Mouse (Mus musculus): ENCODE data around the gene Acaa1a. TPM values are rescaled to one million over a fixed set of nuclear protein-coding genes. Genes with fewer than 3 reads are reported as not detected.

Gene Acaa1a
- polyA plus RNA-seq, 1 experiment from 2014 or later, result 119 TPM

GRCm38 (mm10) chr9:119320946-119321345, 18.5 kb upstream of the Acaa1a start:
- Histone ChIP-seq H3K27me3 (replicated peaks; ENCODE audit: control insufficient read depth, insufficient read depth, low read length) (no peaks in the 10 kb centered on the region), H3K27ac (ENCODE audit: low read length) (no peak overlapping the region), H3K4me3 (replicated peaks; ENCODE audit: low read length) (peak overlapping the region; percentile 69), H3K9ac (replicated peaks; ENCODE audit: low read depth, low read length) (peak overlapping the region; percentile 68), H3K4me1 (replicated peaks; ENCODE audit: control insufficient read depth, insufficient read depth, low read length) (peaks cover 19% of the 10 kb centered on the region), H3K36me3 (ENCODE audit: control insufficient read depth, insufficient read depth) (no peaks in the 10 kb centered on the region), H3K4me2 (ENCODE audit: low read length) (peak overlapping the region; percentile 62), H3K9me3 (ENCODE audit: control insufficient read depth, low read length) (no peaks in the 10 kb centered on the region)
- WGBS, result 6% methylated on average over 7 of the region's 7 CpGs
- ATAC-seq, result no peak

- Histone ChIP-seq H3K9me3 (ENCODE audit: control insufficient read depth, low read length) (no peaks in the 10 kb centered on the region), H3K27ac (ENCODE audit: low read length) (peak overlapping the region; percentile 95), H3K27me3 (replicated peaks; ENCODE audit: control insufficient read depth, insufficient read depth, low read length) (no peaks in the 10 kb centered on the region), H3K4me3 (replicated peaks; ENCODE audit: low read length) (peak overlapping the region; percentile 69), H3K4me1 (replicated peaks; ENCODE audit: control insufficient read depth, insufficient read depth, low read length) (peaks cover 19% of the 10 kb centered on the region), H3K4me2 (ENCODE audit: low read length) (peak overlapping the region; percentile 62), H3K36me3 (ENCODE audit: control insufficient read depth, insufficient read depth) (no peaks in the 10 kb centered on the region), H3K9ac (replicated peaks; ENCODE audit: low read depth, low read length) (peak overlapping the region; percentile 68)
- under 1% methylated on average over 48 of the region's 59 CpGs for WGBS
- ATAC-seq, result peak; percentile 14
Observed at GRCm38 (mm10) chr9:119321392-119322229, 17.9 kb upstream of the Acaa1a start.

GRCm38 (mm10) chr9:119322289-119323259, 16.9 kb upstream of the Acaa1a start, which contains the start of gene Oxsr1:
TSS of gene Oxsr1 (minus strand) at chr9:119322427.
- Histone ChIP-seq H3K4me1 (replicated peaks; ENCODE audit: control insufficient read depth, insufficient read depth, low read length) (peaks cover 19% of the 10 kb centered on the region), H3K36me3 (ENCODE audit: control insufficient read depth, insufficient read depth) (no peaks in the 10 kb centered on the region), H3K27me3 (replicated peaks; ENCODE audit: control insufficient read depth, insufficient read depth, low read length) (no peaks in the 10 kb centered on the region), H3K4me2 (ENCODE audit: low read length) (peak within 1 kb of the TSS; percentile 72), H3K27ac (ENCODE audit: low read length) (peak within 1 kb of the TSS; percentile 95), H3K9ac (replicated peaks; ENCODE audit: low read depth, low read length) (peak within 1 kb of the TSS; percentile 68), H3K9me3 (ENCODE audit: control insufficient read depth, low read length) (no peaks in the 10 kb centered on the region), H3K4me3 (replicated peaks; ENCODE audit: low read length) (peak within 1 kb of the TSS; percentile 69)
- under 1% methylated on average over 76 of the region's 76 CpGs for WGBS
- ATAC-seq, result peak; percentile 98

GRCm38 (mm10) chr9:119323260-119323645, 16.2 kb upstream of the Acaa1a start:
- peaks cover 19% of the 10 kb centered on the region for H3K4me1 ChIP-seq (replicated peaks; ENCODE audit: control insufficient read depth, insufficient read depth, low read length)
- peak overlapping the region; percentile 68 for H3K9ac ChIP-seq (replicated peaks; ENCODE audit: low read depth, low read length)
- H3K36me3 ChIP-seq (ENCODE audit: control insufficient read depth, insufficient read depth), result no peaks in the 10 kb centered on the region
- H3K27me3 ChIP-seq (replicated peaks; ENCODE audit: control insufficient read depth, insufficient read depth, low read length), result no peaks in the 10 kb centered on the region
- H3K4me2 ChIP-seq (ENCODE audit: low read length), result peak overlapping the region; percentile 72
- H3K27ac ChIP-seq (ENCODE audit: low read length), result peak overlapping the region; percentile 95
- ATAC-seq, result no peak
- no peaks in the 10 kb centered on the region for H3K9me3 ChIP-seq (ENCODE audit: control insufficient read depth, low read length)
- WGBS, result 2% methylated on average over 9 of the region's 9 CpGs
- H3K4me3 ChIP-seq (replicated peaks; ENCODE audit: low read length), result peak overlapping the region; percentile 69

- WGBS, result 69% methylated on average over 1 of the region's 1 CpGs
- no peak for ATAC-seq
Observed at GRCm38 (mm10) chr9:119324130-119324529, 15.3 kb upstream of the Acaa1a start.

GRCm38 (mm10) chr9:119328488-119328887, 11.0 kb upstream of the Acaa1a start:
- Histone ChIP-seq H3K9me3 (ENCODE audit: control insufficient read depth, low read length) (no peaks in the 10 kb centered on the region), H3K27ac (ENCODE audit: low read length) (no peak overlapping the region), H3K27me3 (replicated peaks; ENCODE audit: control insufficient read depth, insufficient read depth, low read length) (no peaks in the 10 kb centered on the region), H3K36me3 (ENCODE audit: control insufficient read depth, insufficient read depth) (no peaks in the 10 kb centered on the region), H3K4me3 (replicated peaks; ENCODE audit: low read length) (no peak overlapping the region), H3K4me1 (replicated peaks; ENCODE audit: control insufficient read depth, insufficient read depth, low read length) (no peaks in the 10 kb centered on the region; the same call in 1 of the 2 replicates), H3K9ac (replicated peaks; ENCODE audit: low read depth, low read length) (no peak overlapping the region), H3K4me2 (ENCODE audit: low read length) (no peak overlapping the region)
- no peak for ATAC-seq
- WGBS, result 81% methylated on average over 3 of the region's 3 CpGs

More at GRCm38 (mm10) chr9:119324130-119324529, 15.3 kb upstream of the Acaa1a start:
- H3K9me3 ChIP-seq (ENCODE audit: control insufficient read depth, low read length), result no peaks in the 10 kb centered on the region
- H3K36me3 ChIP-seq (ENCODE audit: control insufficient read depth, insufficient read depth), result no peaks in the 10 kb centered on the region
- no peak overlapping the region for H3K9ac ChIP-seq (replicated peaks; ENCODE audit: low read depth, low read length)
- H3K4me2 ChIP-seq (ENCODE audit: low read length), result no peak overlapping the region
- peaks cover 19% of the 10 kb centered on the region for H3K4me1 ChIP-seq (replicated peaks; ENCODE audit: control insufficient read depth, insufficient read depth, low read length)
- H3K4me3 ChIP-seq (replicated peaks; ENCODE audit: low read length), result no peak overlapping the region
- no peak overlapping the region for H3K27ac ChIP-seq (ENCODE audit: low read length)
- H3K27me3 ChIP-seq (replicated peaks; ENCODE audit: control insufficient read depth, insufficient read depth, low read length), result no peaks in the 10 kb centered on the region

GRCm38 (mm10) chr9:119330186-119330963, 9.1 kb upstream of the Acaa1a start:
- Histone ChIP-seq H3K4me2 (ENCODE audit: low read length) (no peak overlapping the region), H3K36me3 (ENCODE audit: control insufficient read depth, insufficient read depth) (no peaks in the 10 kb centered on the region), H3K27me3 (replicated peaks; ENCODE audit: control insufficient read depth, insufficient read depth, low read length) (no peaks in the 10 kb centered on the region), H3K9me3 (ENCODE audit: control insufficient read depth, low read length) (no peaks in the 10 kb centered on the region), H3K27ac (ENCODE audit: low read length) (no peak overlapping the region), H3K4me3 (replicated peaks; ENCODE audit: low read length) (no peak overlapping the region), H3K4me1 (replicated peaks; ENCODE audit: control insufficient read depth, insufficient read depth, low read length) (no peaks in the 10 kb centered on the region), H3K9ac (replicated peaks; ENCODE audit: low read depth, low read length) (no peak overlapping the region)
- WGBS, result 89% methylated on average over 15 of the region's 15 CpGs
- no peak for ATAC-seq

GRCm38 (mm10) chr9:119334324-119334723, 5.2 kb upstream of the Acaa1a start:
- no peak for ATAC-seq
- H3K4me2 ChIP-seq (ENCODE audit: low read length), result no peak overlapping the region
- peaks cover 3% of the 10 kb centered on the region for H3K4me1 ChIP-seq (replicated peaks; ENCODE audit: control insufficient read depth, insufficient read depth, low read length)
- H3K27ac ChIP-seq (ENCODE audit: low read length), result no peak overlapping the region
- H3K9me3 ChIP-seq (ENCODE audit: control insufficient read depth, low read length), result no peaks in the 10 kb centered on the region
- no peak overlapping the region for H3K4me3 ChIP-seq (replicated peaks; ENCODE audit: low read length)
- no peaks in the 10 kb centered on the region for H3K36me3 ChIP-seq (ENCODE audit: control insufficient read depth, insufficient read depth)
- H3K27me3 ChIP-seq (replicated peaks; ENCODE audit: control insufficient read depth, insufficient read depth, low read length), result no peaks in the 10 kb centered on the region
- H3K9ac ChIP-seq (replicated peaks; ENCODE audit: low read depth, low read length), result no peak overlapping the region
- WGBS, result 66% methylated on average over 10 of the region's 10 CpGs
